Mouse (Mus musculus) testis, adult 2 months (tissue): ENCODE results near the gene Serpinb11.

Experiments used
- CTCF ChIP-seq: fragments of 200-500 bp; IDR thresholded peaks from 2 replicates; pipeline ENCODE4 v1.5.1; 2012; ENCODE audit warnings: low read depth, mild to moderate bottlenecking, inconsistent platforms, low read length, moderate library complexity; ENCODE audit not compliant: control insufficient read depth, insufficient read depth, insufficient replicate concordance
- POLR2A ChIP-seq: fragments of 200-500 bp; IDR thresholded peaks from 2 replicates; pipeline ENCODE4 v1.6.1; 2012; ENCODE audit warnings: low read depth, mild to moderate bottlenecking, inconsistent platforms, low read length, moderate library complexity; ENCODE audit not compliant: control insufficient read depth

DNA sequence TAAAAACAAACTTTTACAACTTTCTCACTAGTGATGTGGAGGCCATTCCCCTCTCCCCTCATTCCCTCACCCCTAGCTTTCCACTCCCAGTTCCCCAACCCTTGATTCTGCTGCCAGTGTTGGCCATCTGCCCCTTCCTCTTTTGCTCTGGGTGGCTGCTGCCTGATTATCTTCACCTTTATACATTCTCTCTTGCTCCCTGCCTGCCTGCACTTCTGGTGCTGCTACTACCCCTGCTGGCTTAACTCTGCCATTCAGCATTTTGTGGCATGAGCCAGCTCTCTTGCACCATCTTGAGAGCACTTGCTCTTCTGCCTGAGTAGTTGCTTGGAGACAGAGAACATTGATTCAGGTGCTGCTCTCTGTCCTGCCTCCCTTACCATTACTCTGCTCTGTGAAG lies 15.0 kb upstream of the Serpinb11 start:
- no peak for TF ChIP-seq POLR2A
- TF ChIP-seq CTCF: peak; percentile 24; the same call in 1 of the 2 replicates
